Mouse (Mus musculus): ENCODE measurements at regions not wholly inside any gene's neighbourhood (a gene's known extent, or its start where the extent isn't known, plus 50 kb on each side); places are given as distances from the start of the nearest gene placed in this dataset.
"Not testable (repeated sequence)": the region's sequence is repeated elsewhere in the genome, so short reads cannot be mapped to it uniquely, and the experiment has no call there.

DNA sequence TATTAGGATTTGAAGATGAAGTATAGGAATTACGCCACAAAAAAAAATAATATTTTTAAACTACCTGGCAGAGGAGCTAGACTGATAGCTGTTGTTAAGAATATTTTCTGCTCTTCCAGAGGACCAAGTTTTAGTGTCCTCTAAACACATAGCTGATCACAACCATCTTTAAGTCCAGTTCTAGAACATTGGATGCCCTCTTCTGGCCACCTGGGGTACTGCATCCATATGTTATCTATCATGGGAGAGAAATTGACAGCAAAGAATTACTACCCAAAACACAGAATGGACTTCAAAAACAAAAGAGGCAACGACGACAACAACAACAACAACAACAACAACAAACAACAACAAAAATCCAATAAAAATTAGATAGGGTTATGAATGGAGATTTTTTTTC is 71.0 kb upstream of the Prl4a1 start:
- peak; percentile 27 for DNase-seq

DNA sequence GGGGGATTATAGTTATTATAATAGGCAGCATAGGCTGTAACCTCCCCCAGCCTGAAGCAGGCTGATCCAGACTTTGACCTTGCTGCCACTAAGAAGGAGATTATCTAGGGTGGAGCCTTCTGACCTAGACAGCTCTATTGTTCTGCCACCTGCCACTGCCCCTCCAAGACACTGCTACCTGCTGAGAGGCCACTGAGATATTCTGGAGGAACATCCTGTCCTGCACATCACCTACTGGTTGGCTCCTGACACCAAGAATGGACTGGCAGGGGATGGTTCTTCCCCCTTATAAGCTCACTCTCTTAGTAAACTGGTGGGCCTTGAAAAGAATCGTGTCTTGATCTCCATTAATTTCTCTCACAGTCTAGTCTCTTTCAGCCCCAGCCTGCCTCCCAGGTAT is 55.6 kb upstream of the Prl4a1 start:
- DNase-seq, result not testable (repeated sequence)

DNA sequence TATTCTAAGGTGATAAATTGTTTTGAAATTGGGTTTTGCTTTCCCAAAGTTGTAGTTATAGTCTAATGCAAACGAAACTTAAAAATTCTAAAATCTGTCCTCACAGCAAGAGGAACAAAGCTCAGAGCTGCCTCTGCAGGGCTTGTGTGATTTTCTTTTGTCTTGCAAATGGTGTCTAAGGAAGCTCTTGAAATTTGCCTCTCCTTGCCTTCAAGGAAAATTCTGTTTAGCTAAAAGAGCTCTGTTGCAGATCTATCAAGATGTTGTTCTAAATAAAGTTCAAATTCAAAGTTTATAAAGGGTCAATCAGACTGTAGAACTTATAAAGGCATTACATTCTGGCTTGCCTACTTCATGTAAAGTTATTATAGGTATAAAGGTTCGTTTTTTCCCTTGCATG is 53.6 kb upstream of the Prl4a1 start:
- DNase-seq, result not testable (repeated sequence)

DNA sequence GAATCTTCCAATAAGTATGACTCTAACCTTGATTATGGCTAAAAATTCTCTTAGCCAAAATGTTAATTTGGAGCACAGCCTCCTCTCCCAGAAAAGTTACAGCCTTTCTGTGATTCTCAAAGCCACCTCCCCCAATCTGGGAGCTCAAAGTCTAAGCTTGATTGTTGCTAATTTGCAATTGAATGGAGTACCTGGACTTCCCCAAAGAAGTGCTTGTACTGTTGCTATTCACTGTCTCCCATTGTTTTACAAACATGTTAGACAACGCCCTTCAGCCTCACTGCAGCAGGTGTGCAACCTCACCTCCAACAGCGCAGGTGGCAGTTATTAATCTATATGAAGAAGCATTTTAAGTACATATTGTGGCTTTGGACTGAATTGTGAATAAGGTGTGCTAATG is 50.0 kb upstream of the Prl4a1 start:
- DNase-seq, result not testable (repeated sequence)
